Mouse (Mus musculus) kidney, adult 18-20 months (tissue): ENCODE measurements at regions not wholly inside any gene's neighbourhood (a gene's known extent, or its start where the extent isn't known, plus 50 kb on each side); places are given as distances from the start of the nearest gene placed in this dataset.
A peak's percentile ranks its signal among the peaks of the same experiment; 100 is the strongest.

Experiments
- DNase-seq: peaks from one replicate; pipeline ENCODE4 v3.0.0; 2021

DNA sequence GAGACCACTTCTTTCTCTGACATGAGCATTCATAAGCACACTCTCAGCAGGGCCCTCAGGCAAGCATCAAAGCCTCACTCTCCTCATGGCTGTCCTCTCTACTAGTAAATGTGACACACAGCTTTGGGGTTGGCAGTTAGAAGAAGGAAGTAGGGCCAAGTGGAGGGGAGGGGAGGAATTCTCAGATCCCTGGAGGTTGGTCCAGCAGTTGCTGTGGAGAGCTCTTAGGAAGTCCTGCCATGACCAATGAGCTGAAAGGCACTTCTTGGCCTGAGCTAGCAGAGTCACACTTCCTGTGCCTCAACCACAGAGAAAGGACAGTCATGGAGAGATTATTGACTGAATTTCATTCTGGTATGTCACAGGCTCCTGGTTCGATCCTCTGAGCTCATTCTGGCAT lies 398.8 kb downstream of the Tns1 start:
- DNase-seq, result no peak

GRCm38 (mm10) chr1:73724551-73724950 lies 399.7 kb downstream of the Tns1 start:
- DNase-seq, result no peak

DNA sequence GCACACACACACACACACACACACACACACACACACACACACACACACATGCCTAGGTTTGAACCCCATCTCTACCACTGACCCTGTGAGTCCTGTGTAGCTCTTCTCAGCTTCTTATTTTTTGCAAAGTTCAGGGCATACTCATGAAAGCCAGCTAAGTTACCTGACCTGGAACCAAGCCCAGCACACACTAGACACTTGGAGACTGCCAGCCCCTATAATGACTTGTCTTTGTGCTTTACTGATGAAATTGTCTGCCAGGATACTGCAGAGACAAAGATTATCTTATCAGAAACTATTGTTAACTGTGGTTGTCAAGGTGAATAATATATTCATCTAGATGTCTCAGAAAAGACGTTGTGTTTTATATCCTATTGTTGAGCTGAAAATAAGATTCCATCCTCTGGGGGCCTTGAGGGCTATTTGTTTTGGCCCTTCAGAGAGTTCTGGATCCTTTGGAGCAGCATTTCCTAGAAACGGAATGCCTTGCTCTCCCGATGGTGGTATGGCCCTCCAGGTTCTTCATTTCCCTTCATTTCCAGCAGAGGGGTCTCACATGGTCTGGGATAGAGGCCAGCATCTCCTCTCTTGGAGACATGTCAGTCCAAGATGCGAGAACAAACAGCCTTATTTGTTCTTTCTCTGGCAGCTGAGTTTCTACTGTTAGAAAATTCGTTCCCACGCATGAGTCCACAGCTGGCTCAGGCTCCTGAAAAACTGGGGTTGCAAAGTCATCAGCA lies 402.6 kb downstream of the Tns1 start:
- DNase-seq, result no peak

DNA sequence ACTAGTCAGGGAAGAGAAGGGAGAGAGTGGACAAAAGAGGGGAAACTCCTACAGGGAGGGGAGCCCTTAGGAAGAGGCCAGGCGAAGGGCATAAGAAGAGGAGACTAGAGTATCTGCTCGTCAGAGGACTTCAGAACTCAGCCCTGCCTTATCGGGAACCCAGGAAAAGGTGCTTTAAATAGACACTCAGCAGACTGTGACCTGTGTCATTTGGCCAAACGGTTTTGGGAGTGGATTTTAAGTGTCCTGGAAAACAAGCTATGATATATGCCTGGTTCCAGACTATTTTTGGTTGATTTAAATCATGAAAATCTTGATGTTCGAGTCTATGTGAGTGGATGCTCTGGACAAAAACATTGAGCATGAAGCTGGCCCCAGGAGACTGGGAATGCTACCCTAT lies 405.8 kb downstream of the Tns1 start:
- DNase-seq, result no peak

DNA sequence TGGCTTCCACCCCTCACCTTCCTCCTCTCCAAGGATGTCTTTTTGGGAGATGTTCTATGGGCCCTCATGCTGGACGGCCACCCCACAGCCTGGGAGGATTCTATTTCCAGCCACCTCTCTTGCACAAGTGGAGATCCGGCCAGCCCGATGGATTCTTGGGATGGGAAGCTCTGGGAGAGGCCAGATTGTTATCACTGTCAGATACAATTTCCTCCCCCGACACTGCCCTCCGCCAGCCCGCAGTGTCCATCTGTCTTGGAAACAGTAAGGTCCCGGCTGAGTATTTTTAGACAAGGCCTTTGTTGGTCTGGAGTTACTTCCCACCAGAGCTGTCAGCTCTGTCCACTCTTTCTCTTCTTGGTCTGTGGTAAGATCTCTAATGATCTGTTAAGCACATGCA lies 406.8 kb downstream of the Tns1 start:
- DNase-seq, result peak; percentile 42

DNA sequence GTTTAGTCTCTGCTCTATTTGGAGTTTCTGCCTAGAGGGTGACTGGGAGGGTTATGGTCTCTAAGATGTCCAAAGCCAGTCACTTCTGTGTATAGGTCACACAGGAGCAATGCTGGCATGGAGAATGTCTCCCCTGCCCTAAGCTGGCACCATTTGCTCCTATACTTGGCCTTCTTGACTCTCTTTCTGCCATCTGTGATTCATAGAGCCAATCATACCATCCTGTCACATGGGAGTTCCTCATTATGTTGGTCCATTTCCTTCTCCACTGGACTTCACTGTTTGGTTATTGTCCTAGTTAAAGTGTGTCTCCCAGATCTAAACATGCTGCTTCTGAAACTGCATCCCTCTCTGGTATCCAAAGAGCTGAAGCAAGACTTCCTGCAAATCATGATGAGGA lies 407.3 kb downstream of the Tns1 start:
- no peak for DNase-seq

DNA sequence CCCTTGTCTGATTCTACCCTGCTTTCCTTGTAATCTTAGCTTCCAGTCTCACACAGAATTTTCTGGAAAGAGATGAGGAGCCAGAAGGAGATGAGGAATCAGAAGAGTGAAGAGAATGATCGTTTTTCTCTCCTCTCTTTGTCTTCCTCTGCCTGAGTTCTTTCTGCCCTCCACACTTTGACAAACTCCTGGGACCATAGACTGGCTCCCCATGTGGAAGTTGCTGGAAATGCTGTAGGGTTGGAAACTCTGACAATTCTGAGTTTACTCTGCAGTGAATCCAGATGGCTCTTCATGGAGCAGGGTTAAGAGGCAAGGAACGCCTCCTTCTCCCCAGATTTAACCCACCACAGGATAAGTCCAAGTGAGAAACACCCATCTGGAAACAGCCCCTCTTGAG lies 408.7 kb downstream of the Tns1 start:
- no peak for DNase-seq

DNA sequence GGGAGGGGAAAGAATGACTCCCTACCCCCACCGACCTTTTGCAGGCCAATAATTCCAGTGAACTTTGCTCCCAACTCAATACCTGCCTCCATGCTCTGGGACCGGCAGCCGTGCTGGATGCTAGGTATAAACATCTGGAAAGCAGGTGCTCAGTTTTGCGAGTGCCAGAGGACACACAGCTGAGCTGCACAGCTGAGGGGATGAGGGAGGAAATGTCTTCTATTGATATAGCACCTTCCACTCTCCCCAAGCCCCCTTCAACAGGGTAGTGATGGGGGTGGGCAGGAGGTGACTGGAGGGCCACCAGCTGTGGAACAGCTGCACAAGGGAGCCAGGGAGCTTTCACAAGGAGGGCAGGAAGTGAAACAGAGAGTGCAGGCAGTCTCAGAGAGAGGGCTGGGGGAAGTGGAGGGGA lies 421.8 kb downstream of the Tns1 start:
- DNase-seq, result no peak

DNA sequence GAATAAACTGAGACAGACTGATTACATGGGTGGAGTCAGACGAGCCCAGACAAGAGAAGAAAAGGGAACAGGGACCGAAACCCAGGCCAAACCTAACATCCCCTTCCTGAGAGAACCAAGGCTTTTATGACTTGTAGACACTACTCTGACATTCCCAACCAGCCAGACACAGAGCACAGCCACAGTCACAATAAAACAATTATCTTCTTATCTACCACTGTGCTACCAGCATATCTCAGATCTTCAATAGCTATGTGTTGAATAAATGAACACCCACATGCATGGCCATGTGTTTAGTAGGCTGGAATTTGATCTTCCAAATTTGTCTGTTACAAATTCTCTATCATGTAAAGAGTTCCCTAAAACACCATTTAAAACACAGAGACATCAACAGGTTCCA lies 430.7 kb downstream of the Tns1 start:
- DNase-seq, result no peak

GRCm38 (mm10) chr1:73685734-73686133 lies 438.5 kb downstream of the Tns1 start:
- no peak for DNase-seq

DNA sequence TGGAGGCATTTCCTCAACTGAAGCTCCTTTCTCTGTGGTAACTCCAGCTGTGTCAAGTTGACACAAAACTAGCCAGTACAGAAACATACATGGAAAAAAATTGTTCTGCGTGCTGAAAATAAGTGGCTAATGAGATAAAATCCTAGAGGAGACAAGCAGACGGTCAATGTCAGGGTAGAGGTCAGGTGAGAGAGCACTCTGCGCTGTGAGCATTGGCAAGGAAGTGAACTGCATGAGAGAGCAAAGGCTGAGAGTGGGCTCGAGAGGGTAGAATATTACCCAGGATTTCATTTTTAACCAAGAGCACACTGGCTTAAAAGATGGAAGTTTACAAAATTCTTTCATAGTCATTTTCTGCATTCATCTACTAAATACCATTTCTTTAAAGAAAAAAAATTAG lies 439.2 kb downstream of the Tns1 start:
- DNase-seq, result no peak

GRCm38 (mm10) chr1:73684166-73684565 lies 440.1 kb downstream of the Tns1 start:
- DNase-seq, result no peak

GRCm38 (mm10) chr1:73683132-73683888 lies 440.9 kb downstream of the Tns1 start:
- no peak for DNase-seq

DNA sequence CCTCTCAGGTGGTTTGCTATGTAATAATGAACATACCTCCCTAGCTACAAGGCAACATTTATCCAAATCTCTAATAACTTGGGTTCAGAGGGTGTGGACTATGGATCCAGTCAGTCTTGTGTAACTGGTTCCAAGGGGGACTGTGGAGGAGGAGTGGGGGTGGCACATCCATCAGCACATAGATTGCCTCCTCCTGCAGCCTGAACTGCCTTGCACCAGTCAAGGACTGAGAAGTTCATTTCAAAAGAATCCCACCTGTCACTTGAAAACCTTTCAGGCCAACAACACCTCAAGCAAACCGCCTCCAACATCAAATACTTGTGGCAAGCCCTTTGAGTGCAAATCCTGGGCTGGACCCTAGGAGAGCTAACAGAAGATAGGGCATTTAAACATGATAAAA lies 442.6 kb downstream of the Tns1 start:
- DNase-seq, result no peak

DNA sequence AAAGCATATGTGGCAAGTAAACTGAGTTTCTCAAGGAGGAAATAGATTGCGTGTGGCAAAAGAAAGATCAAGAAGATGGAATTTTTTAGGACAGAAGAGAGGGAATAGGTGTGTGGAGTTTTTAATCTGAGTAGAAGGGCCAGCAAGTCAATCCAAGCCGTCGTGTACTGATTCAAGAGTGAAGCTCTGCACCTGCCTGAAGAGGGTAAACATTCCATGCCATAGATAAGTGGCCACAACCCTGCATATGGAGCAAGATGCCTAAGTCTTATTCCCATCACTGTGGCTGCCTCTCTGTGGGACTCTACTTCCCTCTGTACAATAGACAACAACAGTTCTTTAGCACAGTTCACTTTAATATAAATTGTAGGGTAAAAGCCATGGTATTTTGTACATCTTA lies 443.4 kb downstream of the Tns1 start:
- DNase-seq, result no peak

DNA sequence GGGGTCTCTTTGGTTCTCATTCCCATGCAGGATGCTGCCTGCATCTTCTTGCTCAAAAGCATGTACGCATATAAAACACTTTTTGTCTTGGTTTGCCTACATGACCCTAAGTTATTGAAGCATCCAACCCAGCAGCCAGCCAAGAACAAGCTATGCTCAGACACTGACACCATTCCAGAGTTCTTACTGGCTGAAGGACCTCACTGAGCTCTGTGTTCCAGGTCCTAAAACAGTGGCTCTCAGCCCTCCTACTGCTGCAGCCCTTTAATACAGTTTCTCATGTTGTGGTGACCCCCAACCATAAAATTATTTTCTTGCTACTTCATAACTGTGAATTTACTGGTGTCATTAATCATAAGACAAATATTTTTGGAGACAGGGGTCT lies 450.4 kb downstream of the Tns1 start:
- DNase-seq, result no peak

DNA sequence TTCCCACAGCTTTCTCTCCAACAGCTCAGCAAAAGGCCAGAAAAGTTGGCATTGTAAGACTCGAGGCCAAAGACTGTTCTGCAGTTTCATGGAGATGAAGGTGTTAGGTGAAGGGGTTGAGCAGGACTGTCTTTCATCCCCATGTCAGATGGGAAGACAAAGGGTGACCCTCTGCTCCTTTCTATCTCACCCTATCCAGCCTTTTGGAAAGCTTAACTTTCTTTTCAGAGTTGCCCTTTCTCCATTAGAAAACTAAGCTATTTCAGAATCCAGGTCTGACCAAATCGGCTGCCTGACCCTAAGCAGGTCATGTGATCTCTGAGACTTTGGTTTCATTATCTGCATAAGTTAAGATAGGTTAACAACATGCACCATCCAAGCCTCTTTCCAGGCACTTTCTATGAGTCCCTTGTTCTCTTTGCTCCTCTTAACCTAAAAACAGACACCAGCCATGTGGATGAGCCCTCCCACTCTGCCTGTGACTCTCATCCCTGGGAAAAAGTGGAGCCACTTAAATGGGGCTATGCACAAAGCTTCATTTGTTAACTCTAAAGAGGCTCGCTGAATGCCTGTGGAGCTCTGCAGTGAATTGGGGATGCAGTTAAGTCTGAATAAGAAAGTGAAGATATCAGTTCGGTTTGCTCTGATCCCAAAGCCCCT lies 450.9 kb downstream of the Tns1 start:
- no peak for DNase-seq

GRCm38 (mm10) chr1:73672239-73672638 lies 452.0 kb downstream of the Tns1 start:
- DNase-seq, result no peak

DNA sequence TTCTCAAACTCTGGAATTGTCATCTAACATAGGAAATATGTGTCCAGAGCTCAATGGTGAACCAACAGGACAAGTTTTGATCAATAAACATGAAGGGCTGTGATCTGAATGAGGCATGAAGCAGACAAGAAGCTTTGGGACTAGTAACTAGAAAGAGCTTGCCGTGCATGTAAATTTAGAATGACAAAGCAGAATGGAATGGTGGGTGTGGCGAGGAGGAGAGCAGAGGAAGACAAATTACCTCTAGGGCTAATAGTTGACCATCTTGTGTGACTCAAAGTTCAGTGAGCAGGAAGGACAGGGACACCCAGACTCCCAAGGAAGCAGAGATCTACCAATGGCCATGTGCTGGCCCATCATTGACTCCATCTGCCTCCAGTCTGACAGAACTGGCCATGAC lies 455.6 kb downstream of the Tns1 start:
- no peak for DNase-seq

DNA sequence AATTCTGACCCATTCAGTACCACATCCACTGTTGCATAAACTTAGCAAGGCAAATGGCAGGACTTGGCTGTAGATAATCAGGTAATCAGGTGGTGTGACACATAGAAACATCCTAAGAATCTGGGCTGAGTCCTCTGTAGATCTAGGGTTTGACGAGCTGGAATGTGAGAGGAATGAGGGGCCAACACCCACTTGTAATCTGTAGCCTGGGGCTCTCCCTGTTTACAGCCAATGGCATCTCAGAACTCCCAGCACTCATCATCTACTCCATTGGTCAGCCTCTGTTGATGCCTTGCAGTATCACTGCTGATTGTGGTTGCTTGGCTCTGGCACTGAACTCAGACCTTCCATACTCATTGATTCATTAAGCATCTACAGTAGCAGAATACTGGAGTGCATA lies 460.7 kb downstream of the Tns1 start:
- DNase-seq, result no peak

GRCm38 (mm10) chr1:73645011-73645410 lies 479.2 kb downstream of the Tns1 start:
- no peak for DNase-seq

DNA sequence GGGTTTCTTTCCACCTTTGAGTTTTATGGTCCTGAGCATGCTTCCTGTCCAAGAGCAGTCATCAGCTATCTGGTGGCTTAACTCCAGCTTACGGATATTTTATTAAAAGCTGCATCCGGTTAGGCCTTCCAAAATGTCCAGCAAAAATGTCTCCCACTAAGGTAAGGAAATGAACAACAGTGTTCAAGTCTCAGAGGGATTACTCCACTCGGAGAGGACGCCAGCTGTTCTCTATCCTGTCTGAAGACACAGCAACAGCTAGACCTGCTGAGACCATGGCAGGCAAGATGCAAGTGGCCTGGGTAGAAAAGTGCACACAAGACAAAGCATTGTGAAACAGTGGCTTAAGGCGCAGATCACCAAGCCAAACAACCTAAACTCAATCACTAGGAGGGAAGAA lies 479.9 kb downstream of the Tns1 start:
- peak; percentile 22 for DNase-seq

GRCm38 (mm10) chr1:73643431-73643830 lies 480.8 kb downstream of the Tns1 start:
- no peak for DNase-seq

GRCm38 (mm10) chr1:73642691-73643109 lies 481.5 kb downstream of the Tns1 start:
- no peak for DNase-seq
